Mouse (Mus musculus) myocyte (in vitro differentiated cells): ENCODE measurements around the gene Cyb5rl. TPM values are rescaled to one million over a fixed set of nuclear protein-coding genes. Genes with fewer than 3 reads are reported as not detected.

ENCODE experiments used
- H3K27me3 ChIP-seq: one replicate; pipeline ENCODE4 v1.6.1; 2011; ENCODE audit not compliant: control insufficient read depth, insufficient read depth, insufficient read length
- H3K36me3 ChIP-seq: one replicate; pipeline ENCODE4 v1.6.1; 2011; ENCODE audit not compliant: control insufficient read depth, insufficient read depth
- H3K4me2 ChIP-seq: one replicate; pipeline ENCODE4 v1.6.1; 2011; ENCODE audit warnings: low read depth, control low read depth
- H3K4me3 ChIP-seq: one replicate; pipeline ENCODE4 v1.5.1; 2011; ENCODE audit warnings: mild to moderate bottlenecking, control low read depth, moderate library complexity
- H3K79me2 ChIP-seq: one replicate; pipeline ENCODE4 v1.6.1; 2011; ENCODE audit not compliant: control insufficient read depth, insufficient read depth
- H3ac ChIP-seq: one replicate; pipeline ENCODE4 v1.6.1; 2011; ENCODE audit not compliant: control insufficient read depth, insufficient read length
- CEBPB ChIP-seq: IDR thresholded peaks from 2 replicates; pipeline ENCODE4 v1.6.1; 2011; ENCODE audit warnings: mild to moderate bottlenecking, moderate library complexity; ENCODE audit not compliant: poor library complexity, insufficient read depth, severe bottlenecking
- E2F4 ChIP-seq: IDR thresholded peaks from one replicate; pipeline ENCODE4 v1.6.1; 2011; ENCODE audit warnings: mild to moderate bottlenecking, control low read depth, moderate library complexity; ENCODE audit not compliant: insufficient read depth
- MAX ChIP-seq: IDR thresholded peaks from one replicate; pipeline ENCODE4 v1.6.1; 2011; ENCODE audit warnings: low read depth, mild to moderate bottlenecking, control low read depth
- MYOD1 ChIP-seq, 3 experiments: IDR thresholded peaks; one replicate each; pipeline ENCODE4 v1.6.1; 2011; ENCODE audit warnings: control low read depth in 2 of 3, low read depth in 2 of 3, mild to moderate bottlenecking in 2 of 3, moderate library complexity in 1 of 3; ENCODE audit not compliant: insufficient read length in 2 of 3, control insufficient read depth in 1 of 3
- MYOG ChIP-seq, 3 experiments: IDR thresholded peaks; one replicate each; pipeline ENCODE4 v1.6.1; 2011; ENCODE audit warnings: control low read depth in 2 of 3, low read depth in 2 of 3, mild to moderate bottlenecking in 2 of 3; ENCODE audit not compliant: insufficient read length in 2 of 3, control insufficient read depth in 1 of 3, insufficient read depth in 1 of 3
- POLR2A ChIP-seq: IDR thresholded peaks from one replicate; pipeline ENCODE4 v1.6.1; 2011; ENCODE audit warnings: low read depth, mild to moderate bottlenecking, control low read depth, moderate library complexity; ENCODE audit not compliant: insufficient read length
- POLR2AphosphoS2 ChIP-seq: IDR thresholded peaks from one replicate; pipeline ENCODE4 v1.6.1; 2011; ENCODE audit warnings: low read depth, control low read depth; ENCODE audit not compliant: insufficient read length
- REST ChIP-seq: IDR thresholded peaks from one replicate; pipeline ENCODE4 v1.6.1; 2011; ENCODE audit warnings: mild to moderate bottlenecking, control low read depth, moderate library complexity; ENCODE audit not compliant: insufficient read depth, insufficient read length
- SRF ChIP-seq: IDR thresholded peaks from one replicate; pipeline ENCODE4 v1.6.1; 2011; ENCODE audit warnings: low read depth; ENCODE audit not compliant: control insufficient read depth, insufficient read length
- TCF12 ChIP-seq: IDR thresholded peaks from one replicate; pipeline ENCODE4 v1.6.1; 2011; ENCODE audit warnings: mild to moderate bottlenecking, control low read depth; ENCODE audit not compliant: poor library complexity, insufficient read depth, severe bottlenecking
- TCF3 ChIP-seq: IDR thresholded peaks from one replicate; pipeline ENCODE4 v1.6.1; 2011; ENCODE audit warnings: low read depth, control low read depth; ENCODE audit not compliant: insufficient read length
- USF1 ChIP-seq: IDR thresholded peaks from one replicate; pipeline ENCODE4 v1.6.1; 2011; ENCODE audit warnings: low read depth, mild to moderate bottlenecking, control low read depth, moderate library complexity
- polyA plus RNA-seq: library from polyadenylated mRNA; unstranded; fragments of >200 nt; fragmentation: generic; extraction: Trizol; gene quantifications from one replicate; pipeline ENCODE4 v1.2.1, GENCODE M21; 2012; ENCODE audit warnings: missing spikeins

Gene Cyb5rl
- polyA plus RNA-seq, 1 experiment: 9.1 TPM

GRCm38 (mm10) chr4:107036985-107037384, 29.8 kb upstream of the Cyb5rl start:
- Histone ChIP-seq H3K4me3 (no peak overlapping the region), H3ac (no peak overlapping the region), H3K4me2 (no peak overlapping the region), H3K36me3 (peaks cover 24% of the 10 kb centered on the region), H3K27me3 (no peaks in the 10 kb centered on the region), H3K79me2 (no peaks in the 10 kb centered on the region)
- TF ChIP-seq E2F4 (no peak), POLR2A (no peak), MYOG (IDR thresholded peaks at IDR 0.05; ENCODE audit: control insufficient read depth in 1 of 3, insufficient read depth in 1 of 3, insufficient read length in 2 of 3, low read depth in 2 of 3) (no peak), REST (no peak), SRF (no peak), CEBPB (no peak), POLR2AphosphoS2 (no peak), USF1 (no peak), TCF12 (no peak), MAX (no peak), TCF3 (no peak), MYOD1 (IDR thresholded peaks at IDR 0.05; ENCODE audit: control insufficient read depth in 1 of 3, insufficient read length in 2 of 3, low read depth in 2 of 3) (no peak)

- no peaks in the 10 kb centered on the region for H3K79me2 ChIP-seq
- no peak overlapping the region for H3ac ChIP-seq
- TF ChIP-seq SRF: no peak
- TF ChIP-seq REST: no peak
- no peak for TF ChIP-seq MYOD1 (IDR thresholded peaks at IDR 0.05; ENCODE audit: control insufficient read depth in 1 of 3, insufficient read length in 2 of 3, low read depth in 2 of 3)
- no peak for TF ChIP-seq TCF3
- TF ChIP-seq MAX: no peak
- TF ChIP-seq USF1: no peak
- no peak for TF ChIP-seq CEBPB
- no peak for TF ChIP-seq POLR2AphosphoS2
- TF ChIP-seq E2F4: no peak
- TF ChIP-seq POLR2A: no peak
- no peaks in the 10 kb centered on the region for H3K27me3 ChIP-seq
- H3K4me3 ChIP-seq: no peak overlapping the region
- H3K4me2 ChIP-seq: no peak overlapping the region
- H3K36me3 ChIP-seq: peaks cover 15% of the 10 kb centered on the region
Measured at GRCm38 (mm10) chr4:107038303-107038702, 28.5 kb upstream of the Cyb5rl start.

- no peak overlapping the region for H3ac ChIP-seq
- TF ChIP-seq REST: no peak
- TF ChIP-seq USF1: no peak
- no peak for TF ChIP-seq POLR2A
- no peak for TF ChIP-seq TCF3
- TF ChIP-seq E2F4: no peak
- no peak for TF ChIP-seq CEBPB
- TF ChIP-seq MYOG (IDR thresholded peaks at IDR 0.05; ENCODE audit: control insufficient read depth in 1 of 3, insufficient read depth in 1 of 3, insufficient read length in 2 of 3, low read depth in 2 of 3): no peak
- TF ChIP-seq SRF: no peak
- TF ChIP-seq MYOD1 (IDR thresholded peaks at IDR 0.05; ENCODE audit: control insufficient read depth in 1 of 3, insufficient read length in 2 of 3, low read depth in 2 of 3): no peak
- TF ChIP-seq POLR2AphosphoS2: no peak
- TF ChIP-seq TCF12: no peak
- no peak for TF ChIP-seq MAX
- H3K27me3 ChIP-seq: no peaks in the 10 kb centered on the region
- peaks cover 11% of the 10 kb centered on the region for H3K36me3 ChIP-seq
- no peaks in the 10 kb centered on the region for H3K79me2 ChIP-seq
- no peak overlapping the region for H3K4me3 ChIP-seq
- no peak overlapping the region for H3K4me2 ChIP-seq
Measured at GRCm38 (mm10) chr4:107039270-107039669, 27.5 kb upstream of the Cyb5rl start.

GRCm38 (mm10) chr4:107042304-107042703, 24.5 kb upstream of the Cyb5rl start:
- no peak for TF ChIP-seq MYOD1 (IDR thresholded peaks at IDR 0.05; ENCODE audit: control insufficient read depth in 1 of 3, insufficient read length in 2 of 3, low read depth in 2 of 3)
- no peak for TF ChIP-seq TCF12
- TF ChIP-seq POLR2AphosphoS2: no peak
- TF ChIP-seq CEBPB: no peak
- TF ChIP-seq REST: no peak
- TF ChIP-seq MYOG (IDR thresholded peaks at IDR 0.05; ENCODE audit: control insufficient read depth in 1 of 3, insufficient read depth in 1 of 3, insufficient read length in 2 of 3, low read depth in 2 of 3): no peak
- TF ChIP-seq SRF: no peak
- TF ChIP-seq USF1: no peak
- no peak for TF ChIP-seq E2F4
- TF ChIP-seq MAX: no peak
- TF ChIP-seq POLR2A: no peak
- no peak for TF ChIP-seq TCF3
- H3K4me3 ChIP-seq: no peak overlapping the region

GRCm38 (mm10) chr4:107045188-107045587, 21.6 kb upstream of the Cyb5rl start:
- Histone ChIP-seq H3K4me2 (no peak overlapping the region), H3K36me3 (peaks cover 27% of the 10 kb centered on the region), H3K4me3 (no peak overlapping the region), H3K27me3 (no peaks in the 10 kb centered on the region), H3ac (no peak overlapping the region), H3K79me2 (no peaks in the 10 kb centered on the region)
- TF ChIP-seq E2F4 (no peak), MAX (no peak), MYOD1 (IDR thresholded peaks at IDR 0.05; ENCODE audit: control insufficient read depth in 1 of 3, insufficient read length in 2 of 3, low read depth in 2 of 3) (no peak), REST (no peak), TCF3 (no peak), CEBPB (no peak), MYOG (IDR thresholded peaks at IDR 0.05; ENCODE audit: control insufficient read depth in 1 of 3, insufficient read depth in 1 of 3, insufficient read length in 2 of 3, low read depth in 2 of 3) (no peak), USF1 (no peak), POLR2AphosphoS2 (no peak), SRF (no peak), POLR2A (no peak), TCF12 (no peak)

More at GRCm38 (mm10) chr4:107042304-107042703, 24.5 kb upstream of the Cyb5rl start:
- Histone ChIP-seq H3K27me3 (no peaks in the 10 kb centered on the region), H3K4me2 (no peak overlapping the region), H3K79me2 (no peaks in the 10 kb centered on the region), H3K36me3 (peaks cover 19% of the 10 kb centered on the region), H3ac (no peak overlapping the region)
